Mouse (Mus musculus): Measurements from ENCODE around the gene Dtd1.

Gene Dtd1

DNA sequence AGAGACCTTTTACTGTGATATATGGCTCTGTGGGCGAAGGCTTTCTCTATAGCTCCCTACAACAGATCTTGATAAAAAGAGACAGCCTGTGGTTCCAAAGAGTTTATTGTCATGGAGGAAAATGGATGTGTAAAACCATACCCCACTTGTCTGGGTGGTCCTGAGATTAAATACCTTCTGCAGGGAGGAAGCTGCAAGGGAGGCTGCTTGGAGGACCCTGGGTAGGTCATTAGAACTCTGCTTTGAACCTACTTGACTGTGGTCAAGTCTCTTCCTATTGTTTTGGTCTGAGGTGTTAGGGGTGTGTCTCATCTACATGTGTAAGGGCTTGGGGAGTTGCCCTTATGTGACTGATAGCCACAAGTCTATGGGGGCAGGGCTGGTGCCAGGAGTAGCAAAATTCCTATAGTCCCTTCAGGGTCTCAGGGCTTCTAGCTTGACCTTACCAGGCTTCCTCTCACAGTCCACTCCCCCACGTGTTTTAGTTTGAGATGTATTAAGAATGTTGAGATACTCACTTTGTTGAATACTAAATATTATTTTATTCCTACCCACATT is 115.6 kb downstream of the Dtd1 start:
- DNase-seq (ENCODE audit: low spot score) = no peak

DNA sequence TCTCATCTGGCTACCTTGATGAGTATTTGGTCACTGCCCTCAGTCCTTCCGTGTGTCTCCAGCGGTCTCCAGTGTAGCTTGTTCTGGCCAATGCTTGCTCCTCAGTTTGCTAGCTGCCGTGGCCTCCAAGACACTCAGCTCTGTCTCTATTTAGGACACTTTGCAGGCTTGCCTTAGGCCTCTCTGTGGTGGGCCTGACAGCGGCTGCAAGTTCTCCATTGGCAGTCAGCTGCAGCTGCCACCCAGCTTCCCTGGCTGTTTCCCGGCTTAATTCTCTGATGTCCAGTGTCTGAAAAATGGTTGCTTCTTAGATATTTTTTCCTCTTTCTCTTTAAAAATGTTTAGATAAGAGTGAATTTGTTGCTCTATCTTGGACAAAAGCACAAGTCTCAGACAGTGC is 116.6 kb downstream of the Dtd1 start:
- DNase-seq (ENCODE audit: low spot score) = no peak

DNA sequence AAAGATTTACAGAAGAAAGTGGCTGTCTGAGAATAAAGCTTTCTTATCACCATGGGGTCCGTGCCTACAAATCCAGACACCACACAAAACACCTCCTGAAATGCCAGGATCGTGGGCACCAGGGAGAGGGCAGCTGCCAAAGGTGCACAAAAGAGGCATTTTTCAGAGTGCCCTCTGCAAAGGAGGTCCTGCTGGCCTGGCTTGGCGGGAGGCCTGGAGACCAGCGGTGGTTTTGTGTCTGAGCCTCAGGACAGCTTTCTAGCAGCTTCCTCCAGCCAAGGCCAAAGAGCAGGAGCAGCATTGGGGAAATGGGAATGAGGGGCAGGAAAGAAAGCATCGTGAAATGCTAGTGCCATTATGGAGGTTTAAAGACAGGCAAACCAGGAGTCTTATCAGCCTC is 118.6 kb downstream of the Dtd1 start:
- DNase-seq (ENCODE audit: low spot score) = no peak

DNA sequence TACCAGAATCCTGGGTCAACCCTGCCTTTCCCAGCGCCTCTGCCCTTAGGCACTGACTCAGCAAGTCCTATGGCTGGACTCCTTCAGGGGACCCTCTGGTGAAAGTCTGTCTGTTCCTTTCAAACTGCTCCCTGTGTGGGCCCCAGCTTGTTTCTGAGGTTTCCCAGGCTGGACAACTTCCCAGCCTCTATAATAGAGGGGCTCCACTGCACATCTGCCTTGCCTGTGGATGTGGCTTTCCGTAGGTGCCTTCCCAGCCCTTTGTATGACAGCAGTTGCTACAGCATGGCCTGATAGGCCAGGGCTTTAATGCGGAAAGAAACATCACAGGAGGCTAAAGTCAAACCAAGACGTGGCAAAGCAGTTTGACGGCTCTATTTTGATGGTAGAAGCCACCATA is 119.6 kb downstream of the Dtd1 start:
- no peak for DNase-seq (ENCODE audit: low spot score)

- DNase-seq (ENCODE audit: low spot score) = no peak
Measured at GRCm38 (mm10) chr2:144719718-144720117, 120.0 kb downstream of the Dtd1 start.

GRCm38 (mm10) chr2:144720407-144720959 is 120.8 kb downstream of the Dtd1 start:
- no peak for DNase-seq (ENCODE audit: low spot score)

DNA sequence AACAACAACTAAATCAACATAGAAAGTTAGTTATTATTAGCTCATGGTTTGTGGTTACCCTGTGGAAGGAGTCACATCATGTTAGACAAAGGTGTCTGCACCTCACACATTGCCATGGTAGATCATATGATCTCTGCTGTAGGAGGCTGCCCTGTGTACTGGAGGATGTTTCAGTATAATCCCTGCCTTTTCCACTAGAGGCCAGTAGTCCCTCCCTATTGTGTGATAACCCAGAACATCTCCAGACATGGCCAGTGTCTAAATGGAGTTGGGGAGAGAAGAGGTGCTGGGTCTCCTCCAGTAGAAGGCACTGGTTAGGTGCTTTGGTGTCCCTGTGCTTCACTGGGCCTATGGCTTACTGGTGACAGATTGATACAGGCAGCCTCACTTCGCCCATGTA is 125.0 kb downstream of the Dtd1 start:
- DNase-seq (ENCODE audit: low spot score) = no peak

- DNase-seq (ENCODE audit: low spot score) = no peak
Measured at GRCm38 (mm10) chr2:144727136-144727535, 127.4 kb downstream of the Dtd1 start.

- no peak for DNase-seq (ENCODE audit: low spot score)
Measured at GRCm38 (mm10) chr2:144729776-144730175, 130.1 kb downstream of the Dtd1 start.

DNA sequence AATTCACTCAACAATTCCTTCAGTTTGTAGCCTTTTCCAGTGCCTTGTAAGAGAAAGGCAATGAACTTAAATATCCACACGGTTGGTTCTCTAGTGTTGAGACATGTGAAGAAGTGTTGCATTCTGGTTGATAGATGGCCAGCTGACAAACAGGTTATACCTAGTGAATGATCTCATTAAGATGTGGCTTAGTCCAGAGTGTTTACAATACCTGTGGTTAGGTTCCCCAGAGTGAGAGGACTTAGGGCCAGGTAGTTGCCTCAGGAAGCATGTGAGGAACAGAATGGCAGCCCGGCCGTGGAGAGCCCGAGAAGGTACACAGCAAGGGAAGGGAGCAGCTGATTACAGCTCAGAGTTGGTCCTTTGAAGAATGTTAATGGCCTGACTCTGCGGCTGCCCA is 138.5 kb downstream of the Dtd1 start:
- DNase-seq (ENCODE audit: low spot score) = no peak

DNA sequence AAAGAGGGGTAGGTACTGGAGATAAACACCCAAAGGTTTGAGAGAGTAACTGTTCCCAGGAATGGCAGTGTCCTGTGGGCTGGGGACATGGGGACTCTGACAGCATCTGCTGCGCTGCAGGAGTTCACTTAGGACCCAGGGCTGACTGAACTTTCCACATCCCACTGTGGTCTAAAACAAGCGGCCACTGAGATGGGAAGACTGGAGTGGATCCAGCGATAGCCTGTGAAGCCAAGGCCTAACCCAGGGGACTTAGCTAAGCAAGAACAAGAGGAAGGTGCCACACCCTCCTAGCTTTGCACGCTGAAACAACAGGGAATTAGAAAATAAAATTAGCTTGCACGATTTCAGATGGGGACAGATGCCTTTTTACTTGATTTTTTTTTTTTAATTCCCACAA is 138.9 kb downstream of the Dtd1 start:
- DNase-seq (ENCODE audit: low spot score) = no peak

- no peak for DNase-seq (ENCODE audit: low spot score)
Measured at GRCm38 (mm10) chr2:144740577-144740997, 140.9 kb downstream of the Dtd1 start.

DNA sequence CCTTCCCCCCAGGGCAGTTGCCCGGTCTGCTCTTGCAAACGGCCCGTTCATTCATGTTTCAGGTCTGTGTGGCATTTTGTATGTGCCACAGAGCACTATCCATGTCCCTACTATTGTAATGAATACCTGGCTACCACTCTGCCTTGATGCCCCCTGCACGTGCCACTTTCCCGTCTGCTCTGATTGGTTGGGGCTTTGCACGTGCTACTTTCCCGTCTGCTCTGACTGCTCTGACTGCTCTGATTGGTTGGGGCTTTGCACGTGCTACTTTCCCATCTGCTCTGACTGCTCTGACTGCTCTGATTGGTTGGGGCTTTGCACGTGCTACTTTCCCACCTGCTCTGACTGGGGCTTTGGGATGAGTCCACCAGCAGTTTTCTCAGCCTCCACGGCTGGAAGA is 142.3 kb downstream of the Dtd1 start:
- no peak for DNase-seq (ENCODE audit: low spot score)

GRCm38 (mm10) chr2:144743316-144743715 is 143.6 kb downstream of the Dtd1 start:
- no peak for DNase-seq (ENCODE audit: low spot score)

DNA sequence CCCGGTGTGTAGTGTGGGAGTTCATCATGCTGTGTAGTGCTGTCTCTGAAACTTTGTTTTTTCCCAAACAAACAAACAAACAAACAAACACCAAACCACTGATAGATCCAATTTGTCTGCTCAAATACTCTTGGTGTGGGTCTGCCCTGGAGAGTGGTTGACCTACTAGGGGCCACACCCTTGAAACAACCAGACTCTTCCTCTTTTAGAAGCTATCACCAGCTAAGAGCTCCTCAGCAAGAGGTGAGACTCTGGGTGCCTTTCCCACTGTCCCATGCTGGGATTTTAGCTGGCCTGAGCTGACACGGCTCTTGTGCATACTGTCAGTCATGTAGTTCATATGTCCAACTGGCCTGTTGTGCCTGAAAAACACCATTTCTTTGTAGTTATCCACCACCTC is 145.6 kb downstream of the Dtd1 start:
- DNase-seq (ENCODE audit: low spot score) = no peak

DNA sequence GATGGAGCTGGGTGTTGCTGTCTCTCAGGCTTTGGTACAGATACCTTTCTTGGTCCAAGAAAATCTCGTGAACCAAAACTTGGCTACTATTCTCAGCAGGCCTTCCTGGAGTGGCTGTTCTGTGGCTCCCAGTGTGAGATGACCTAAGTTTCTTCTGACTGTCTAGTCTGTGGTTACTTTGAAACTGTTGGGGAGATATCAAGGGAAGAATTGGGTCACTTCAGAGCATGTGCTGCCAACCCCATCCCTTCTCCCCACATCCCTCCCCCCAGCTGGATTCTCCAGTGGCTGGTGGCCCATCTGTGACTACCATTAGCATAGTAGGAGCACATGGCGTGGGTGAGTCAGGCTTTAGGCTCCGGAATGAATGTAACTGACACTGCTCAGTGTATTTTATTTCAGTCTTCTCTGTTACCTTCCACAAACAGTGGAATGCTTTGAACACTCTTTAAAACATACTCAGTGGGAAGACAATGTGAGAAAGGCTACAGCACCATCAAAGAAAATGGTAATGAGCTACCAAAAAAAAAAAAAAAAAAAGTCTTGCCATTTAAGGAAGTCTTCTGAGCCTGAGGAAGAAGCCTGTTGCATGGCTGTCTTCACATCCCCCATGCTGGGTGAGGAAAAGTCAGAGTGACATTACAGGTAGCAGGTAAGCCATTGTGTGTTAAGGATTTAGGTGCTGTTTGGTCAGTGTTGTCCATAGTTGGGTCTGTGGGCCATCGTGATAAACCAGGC is 146.5 kb downstream of the Dtd1 start:
- no peak for DNase-seq (ENCODE audit: low spot score)

DNA sequence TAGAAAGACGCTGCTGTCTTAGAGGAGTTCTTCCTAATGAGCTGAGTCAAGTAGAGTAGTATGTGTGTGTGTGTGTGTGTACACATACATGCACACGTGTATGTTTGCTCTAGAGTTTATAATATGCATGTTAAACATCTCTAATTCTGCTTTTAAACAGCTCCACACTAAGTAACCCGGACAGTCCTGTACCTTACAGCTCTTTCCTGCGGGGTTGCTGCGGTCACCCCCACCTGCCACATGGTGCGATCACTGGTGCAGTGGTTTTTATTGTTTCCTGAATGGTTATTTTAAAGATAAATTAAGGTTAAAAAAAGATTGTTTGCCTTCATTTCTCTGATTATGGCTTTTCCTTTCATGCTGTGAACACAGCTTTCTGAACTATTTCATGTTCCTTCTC is 153.9 kb downstream of the Dtd1 start:
- DNase-seq (ENCODE audit: low spot score) = no peak

- no peak for DNase-seq (ENCODE audit: low spot score)
Measured at GRCm38 (mm10) chr2:144755016-144755415, 155.3 kb downstream of the Dtd1 start.

DNA sequence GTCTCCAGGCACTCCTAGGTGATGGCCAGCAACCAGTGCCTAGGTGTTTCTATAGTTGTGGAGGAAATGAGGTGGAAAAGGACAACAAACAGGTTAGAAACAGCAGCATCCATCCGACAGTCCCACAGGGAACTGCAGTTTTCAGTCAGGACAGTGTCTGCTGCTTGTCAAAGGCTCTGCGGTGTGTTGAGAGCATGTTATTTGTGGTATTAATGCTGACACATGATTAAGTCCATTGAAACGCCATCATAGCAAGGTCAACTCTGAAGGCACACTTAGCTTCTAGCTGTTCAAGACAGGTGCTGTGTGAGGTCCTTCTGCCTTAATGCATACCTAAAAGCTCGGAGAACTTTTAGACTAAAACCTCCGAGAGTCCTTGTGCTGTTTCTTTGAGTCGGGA is 161.0 kb downstream of the Dtd1 start:
- no peak for DNase-seq (ENCODE audit: low spot score)

DNA sequence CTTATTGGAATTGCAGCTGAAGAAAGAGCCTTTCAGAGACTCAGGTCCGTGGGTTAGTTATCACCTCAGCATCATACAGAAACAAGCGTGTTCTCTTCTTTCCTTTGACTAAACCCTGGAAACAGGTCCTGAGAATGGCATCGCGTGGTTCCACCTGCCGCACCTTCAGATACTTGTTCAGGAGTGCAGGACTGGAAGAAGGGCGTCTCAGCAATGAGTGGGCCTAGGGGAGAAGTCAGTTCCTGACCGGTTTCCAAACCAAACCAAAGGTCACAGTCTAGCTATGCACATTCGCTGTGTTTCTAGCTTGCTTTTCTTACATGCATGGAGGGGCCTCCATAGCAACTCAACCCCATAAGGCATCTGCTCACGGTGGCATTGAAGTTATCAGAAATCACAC is 164.0 kb downstream of the Dtd1 start:
- DNase-seq (ENCODE audit: low spot score) = no peak

DNA sequence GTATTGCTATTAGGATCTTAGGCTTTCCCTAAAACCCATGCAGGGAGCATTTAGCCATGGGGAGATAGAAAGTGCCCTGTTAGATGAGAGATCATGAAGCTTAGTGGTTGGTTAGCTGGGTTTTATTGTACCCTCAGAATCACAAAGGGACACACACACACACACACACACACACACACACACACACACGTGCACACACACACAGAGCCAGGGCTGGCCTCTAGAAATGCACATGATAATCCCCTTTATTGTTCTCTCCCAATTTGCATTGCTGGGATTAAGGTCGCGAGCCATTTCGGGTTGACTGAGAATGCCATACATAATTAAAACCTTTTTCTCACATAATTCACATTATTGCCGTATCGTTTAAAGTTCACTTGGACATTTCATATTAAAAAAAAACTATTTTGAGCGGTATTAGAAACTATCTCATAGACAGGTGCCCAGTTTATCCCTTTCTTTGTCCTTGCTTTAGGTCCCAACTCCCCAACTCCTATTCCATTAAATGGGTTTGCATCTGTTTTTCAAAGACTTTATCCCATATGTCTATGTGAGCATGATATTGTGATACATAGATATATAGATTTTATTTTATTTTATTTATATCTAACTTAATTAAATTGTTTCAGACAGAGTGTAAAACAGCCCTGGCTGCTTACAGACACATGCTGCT is 164.6 kb downstream of the Dtd1 start:
- no peak for DNase-seq (ENCODE audit: low spot score)

DNA sequence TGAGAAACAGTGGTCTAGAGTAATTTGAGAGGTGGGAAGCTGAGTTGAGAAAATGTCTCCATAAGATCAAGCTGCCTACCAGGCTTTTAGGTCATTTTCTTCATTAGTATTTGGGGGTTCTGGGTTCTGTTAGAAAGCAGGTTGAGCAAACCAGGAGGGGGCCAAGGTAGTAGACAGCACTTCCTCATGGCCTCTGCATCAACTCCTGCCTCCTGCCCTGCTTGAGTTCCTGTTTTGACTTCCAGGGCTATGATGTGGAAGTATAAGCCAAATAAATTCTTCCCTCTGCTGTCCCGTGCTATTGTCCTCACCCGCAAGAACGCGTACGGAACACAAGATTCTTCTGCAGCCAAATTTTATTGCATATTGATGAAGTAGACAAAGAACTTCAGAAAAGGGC is 165.5 kb downstream of the Dtd1 start:
- DNase-seq (ENCODE audit: low spot score) = no peak

- DNase-seq (ENCODE audit: low spot score) = no peak
Measured at GRCm38 (mm10) chr2:144768375-144769117, 168.8 kb downstream of the Dtd1 start.

Data from c-Kit-positive CD71-positive TER-119-positive erythroid progenitor cells, embryonic 14.5 days (primary cell).